Mouse (Mus musculus) mouse embryonic stem cell (cell line): ENCODE results near the gene Phactr1.

Experiments used
- in situ Hi-C, 2 experiments: fragments of 300-500 bp; cut with MboI; formaldehyde crosslinking; loops; 1 replicate in 1 of 2; 3 replicates in 1 of 2; pipeline ENCODE4 v1.14.3; 2019 to 2020; ENCODE audit warnings: low sequenced_read_pairs in 2 of 2, low pct_unique_long_range_greater_than_20kb in 1 of 2, mixed read lengths in 1 of 2; ENCODE audit not compliant: unreplicated experiment in 1 of 2

The Phactr1 gene

GRCm38 (mm10) chr13:43131741-43132191 is 451.3 kb downstream of the Phactr1 start:
- in situ Hi-C loops: no loop called here

DNA sequence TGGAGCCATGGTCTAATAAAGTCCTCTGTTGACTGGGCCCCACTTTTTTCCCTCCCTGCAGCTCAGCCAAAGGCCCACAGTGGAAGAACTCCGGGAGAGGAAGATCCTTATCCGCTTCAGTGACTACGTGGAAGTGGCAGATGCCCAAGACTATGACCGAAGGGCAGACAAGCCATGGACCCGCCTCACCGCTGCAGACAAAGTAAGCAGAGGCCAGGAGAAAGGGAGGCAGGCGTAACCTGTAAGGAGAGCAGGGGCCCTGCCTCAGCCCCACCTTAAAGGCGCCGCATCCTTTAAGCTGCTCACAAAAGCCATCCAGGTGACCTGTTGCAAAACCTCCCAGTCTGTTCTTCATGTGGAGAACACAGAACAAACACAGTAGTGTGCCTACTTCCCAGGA is 452.4 kb downstream of the Phactr1 start:
- in situ Hi-C loops: no loop called here

DNA sequence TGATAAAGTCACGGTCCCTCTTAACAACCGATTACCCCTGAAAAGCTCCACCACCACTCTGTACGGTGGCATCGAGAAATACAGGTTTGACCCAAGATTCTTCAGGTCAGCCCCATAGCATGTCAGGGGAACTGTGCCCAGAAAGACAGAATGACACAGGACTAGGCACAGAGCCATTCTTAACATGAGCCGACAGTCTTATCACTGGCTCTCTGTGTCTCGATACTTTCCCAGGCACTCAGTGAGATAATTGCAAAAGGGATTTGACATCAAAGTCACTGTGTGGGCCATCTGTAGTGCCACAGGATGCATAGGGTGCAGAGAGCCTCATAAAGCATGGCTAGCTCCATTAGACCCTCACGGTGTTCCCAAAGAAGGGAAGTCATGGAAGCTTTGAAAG is 453.0 kb downstream of the Phactr1 start:
- in situ Hi-C loops: no loop called here

GRCm38 (mm10) chr13:43134468-43134867 is 454.0 kb downstream of the Phactr1 start:
- in situ Hi-C loops: no loop called here

GRCm38 (mm10) chr13:43144720-43145418 is 464.4 kb downstream of the Phactr1 start:
- in situ Hi-C loops: no loop called here

GRCm38 (mm10) chr13:43146515-43147258 is 466.3 kb downstream of the Phactr1 start:
- in situ Hi-C loops: no loop called here

DNA sequence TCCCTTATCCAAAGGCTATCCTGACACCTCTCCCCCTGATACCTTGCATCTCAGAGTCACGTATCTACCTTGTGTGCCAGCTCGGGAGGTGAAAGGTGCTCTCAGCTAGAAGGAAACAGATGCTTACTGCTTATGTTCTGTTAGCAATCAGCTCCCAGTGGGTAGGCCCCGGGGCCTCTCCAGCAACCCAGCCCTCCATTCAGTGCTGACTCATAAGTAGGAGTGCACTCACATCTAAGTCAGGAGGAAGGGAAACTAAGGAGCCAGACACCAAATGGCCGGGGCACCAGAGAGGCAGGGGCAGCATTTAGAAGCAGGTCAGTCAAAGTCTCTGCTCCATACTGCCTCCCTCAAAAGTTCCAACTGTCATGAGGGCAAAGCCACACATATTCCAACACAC is 468.3 kb downstream of the Phactr1 start:
- in situ Hi-C loops: no loop called here

DNA sequence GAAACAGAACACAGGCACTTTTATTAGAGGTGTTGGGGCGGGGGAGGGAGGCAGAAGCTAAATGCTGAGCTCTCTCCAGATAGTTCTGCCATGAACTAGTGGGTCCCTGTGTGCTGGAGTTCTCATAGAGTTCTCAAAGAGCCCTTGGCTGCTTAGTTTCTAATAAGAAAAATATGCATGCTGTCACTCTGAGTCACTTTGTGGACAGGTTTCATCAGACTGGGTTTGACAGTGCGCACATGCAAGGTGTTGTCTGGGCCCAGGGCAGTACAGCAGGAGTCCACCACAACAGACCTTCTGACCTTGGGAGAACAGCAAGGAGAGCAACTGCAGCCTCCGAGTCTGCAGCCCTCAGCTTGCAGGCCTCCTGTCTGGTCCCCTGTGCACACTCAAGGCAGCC is 469.2 kb downstream of the Phactr1 start:
- in situ Hi-C loops: no loop called here

DNA sequence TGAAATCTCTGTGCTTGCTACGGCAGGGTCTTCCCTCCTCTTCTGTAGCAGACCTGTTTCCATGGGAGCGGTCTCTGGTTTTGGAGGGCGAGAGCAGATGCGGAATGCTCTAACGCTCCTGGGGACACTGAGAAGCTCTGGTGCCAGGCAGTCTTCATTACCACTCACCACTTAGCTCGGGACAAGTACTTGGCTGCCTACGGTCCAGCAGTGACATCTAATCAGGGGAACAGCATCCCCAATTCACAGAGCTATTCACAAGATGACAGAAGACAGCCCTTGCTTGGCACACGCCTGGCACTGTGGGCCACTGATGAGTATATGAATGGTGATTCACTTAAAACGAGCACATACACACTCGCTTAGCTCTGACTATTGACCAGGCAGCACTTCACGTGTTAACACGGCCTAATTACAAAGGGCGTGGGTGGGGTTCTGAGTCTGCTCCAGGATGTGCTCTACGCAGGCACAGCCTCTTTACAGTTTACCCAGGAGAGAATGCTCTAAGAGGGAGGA is 471.6 kb downstream of the Phactr1 start:
- in situ Hi-C loops: no loop called here

- in situ Hi-C loops: no loop called here
Observed at GRCm38 (mm10) chr13:43157370-43157769, 476.9 kb downstream of the Phactr1 start.

DNA sequence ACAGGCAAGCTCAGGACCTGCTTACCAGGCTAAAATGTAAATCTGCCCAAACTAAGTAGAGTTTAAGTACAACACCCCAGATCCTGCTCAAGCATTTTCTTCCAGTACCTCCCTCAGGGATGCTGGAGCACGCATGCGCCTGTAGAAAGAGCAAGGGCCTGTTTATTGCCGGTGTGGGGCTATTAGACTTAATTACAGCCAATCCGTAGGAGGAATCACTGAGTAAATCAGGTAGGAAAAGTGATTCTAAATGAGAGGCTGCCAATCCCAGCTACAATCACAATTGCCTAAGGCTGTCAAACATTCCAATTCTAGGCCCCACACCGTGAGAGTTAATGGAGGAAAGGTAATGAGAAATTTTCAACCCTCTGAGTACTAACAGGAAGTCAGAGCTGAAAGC is 477.9 kb downstream of the Phactr1 start:
- in situ Hi-C loops: no loop called here

GRCm38 (mm10) chr13:43159429-43159828 is 479.0 kb downstream of the Phactr1 start:
- in situ Hi-C loops: no loop called here

DNA sequence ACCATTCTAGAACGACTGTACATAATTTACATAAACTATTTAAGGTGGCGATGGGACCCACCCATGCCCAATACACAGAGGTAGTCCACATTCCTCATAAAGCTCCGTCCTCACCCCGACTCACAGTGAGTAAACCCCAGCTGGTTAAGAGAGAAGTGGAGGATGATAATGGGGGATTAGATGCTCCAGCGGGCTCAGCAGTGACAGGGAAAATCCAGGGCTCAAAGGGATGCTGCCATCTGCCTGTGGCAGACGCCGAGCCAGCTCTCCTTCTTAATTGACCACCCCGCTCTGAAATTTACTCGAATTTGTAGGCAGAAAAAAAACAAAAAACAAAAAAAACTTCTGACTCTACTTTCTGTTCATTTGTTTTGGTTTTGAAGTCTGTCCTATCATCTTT is 487.3 kb downstream of the Phactr1 start:
- in situ Hi-C loops: no loop called here

DNA sequence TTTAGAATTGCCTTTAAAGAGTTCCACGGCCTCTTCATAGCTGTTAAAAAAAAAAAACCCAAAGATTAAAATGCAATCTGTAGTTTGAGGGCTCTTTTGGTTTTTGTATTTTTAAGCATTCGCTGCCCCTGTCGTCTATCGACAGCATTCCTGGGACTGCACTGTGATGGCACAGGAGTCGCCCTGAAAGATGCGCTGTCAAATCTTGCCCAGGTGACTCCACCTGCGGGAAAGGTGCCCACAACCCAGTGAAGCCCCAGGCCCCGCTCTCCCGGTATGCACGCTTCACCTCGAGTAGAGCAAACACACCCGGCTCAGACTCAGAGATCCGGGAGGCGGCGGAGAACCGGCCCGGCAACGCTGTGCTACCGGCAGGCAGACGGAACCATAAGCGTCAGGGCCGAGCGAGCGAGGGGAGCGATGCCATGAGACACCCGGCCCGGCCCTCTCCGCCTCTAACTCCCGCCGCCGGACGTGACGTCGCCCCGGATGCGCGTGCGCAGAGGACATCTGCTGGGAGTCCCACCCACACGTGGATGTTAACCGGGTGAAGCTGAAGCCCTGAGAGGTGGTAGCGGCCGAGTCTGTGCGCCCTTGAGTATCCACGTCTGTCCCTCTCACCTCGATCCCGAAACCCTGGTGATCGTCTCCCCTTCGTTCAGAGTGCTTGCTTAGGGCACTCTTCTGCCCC is 490.7 kb downstream of the Phactr1 start, which contains the start of gene Tbc1d7:
Tbc1d7 (minus strand) TSS at position 482 of the 691 bp plus-strand sequence.
- in situ Hi-C loops: loop anchor here in 1 of 2 experiments (5.0 to 10.0 kb wide), 2 partner anchors 151 to 564 kb away; no protein-coding TSS in a partner anchor

- in situ Hi-C loops: loop anchor here in 1 of 2 experiments (5.0 to 10.0 kb wide), 2 partner anchors 150 to 563 kb away; no protein-coding TSS in a partner anchor
Observed at GRCm38 (mm10) chr13:43172036-43172713, 491.8 kb downstream of the Phactr1 start.

DNA sequence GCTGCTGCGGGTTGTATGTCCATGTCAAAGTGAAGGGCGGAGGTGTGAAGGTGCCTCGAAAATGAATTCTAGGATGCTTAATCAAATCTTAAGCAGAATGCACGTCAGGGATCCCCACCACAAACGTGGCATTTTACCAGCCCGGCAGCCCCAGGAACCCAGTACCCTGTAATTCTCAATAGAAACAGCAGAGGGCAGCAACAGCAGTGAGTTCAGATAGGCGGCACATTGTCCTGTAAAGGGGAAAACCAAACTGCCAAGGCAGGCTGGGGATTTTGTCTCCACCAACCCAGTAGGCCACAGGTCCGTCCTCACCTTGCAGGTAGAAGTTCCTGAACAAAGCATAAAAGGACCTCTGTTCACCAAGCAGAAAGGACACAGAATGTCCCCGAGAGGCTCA is 492.8 kb downstream of the Phactr1 start:
- in situ Hi-C loops: loop anchor here in 1 of 2 experiments (5.0 to 10.0 kb wide), 2 partner anchors 149 to 562 kb away; no protein-coding TSS in a partner anchor

DNA sequence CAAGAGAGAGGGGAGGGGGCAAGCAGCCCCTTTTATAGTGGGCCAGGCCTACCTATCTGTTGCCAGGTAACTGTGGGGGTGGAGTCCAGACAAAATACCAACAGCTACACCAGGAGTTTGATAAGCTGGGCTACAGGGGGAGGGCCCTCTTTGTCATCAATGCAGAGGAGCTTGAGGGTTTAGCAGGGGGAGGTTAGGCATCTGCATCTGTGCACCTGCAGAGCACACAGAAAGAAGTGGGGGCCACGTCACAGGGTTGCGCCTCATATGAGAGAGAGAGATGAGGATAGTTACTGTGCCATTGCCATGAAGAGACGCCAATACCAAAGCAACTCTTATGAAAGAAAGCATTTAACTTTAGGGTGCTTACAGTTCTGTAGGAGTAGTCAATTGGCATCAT is 496.3 kb downstream of the Phactr1 start:
- in situ Hi-C loops: loop anchor here in 1 of 2 experiments (10.0 to 25.0 kb wide), 2 partner anchors 386 to 558 kb away; partner anchors contain the start of gene Mcur1

GRCm38 (mm10) chr13:43177317-43177716 is 496.9 kb downstream of the Phactr1 start:
- in situ Hi-C loops: loop anchor here in 1 of 2 experiments (10.0 to 25.0 kb wide), 2 partner anchors 385 to 557 kb away; partner anchors contain the start of gene Mcur1
